Mouse (Mus musculus) heart, postnatal 4 days (tissue): ENCODE data around the gene Trmo. TPM values are rescaled to one million over a fixed set of nuclear protein-coding genes. Genes with fewer than 3 reads are reported as not detected.

ENCODE experiments used
- DNase-seq: peaks from one replicate; pipeline ENCODE4 v3.0.0; 2021
- total RNA-seq, 2 experiments: library from RNA; stranded (reverse); gene quantifications; 2 replicates each; pipeline ENCODE4 v1.2.3; 2021

Trmo gene
- total RNA-seq, 2 experiments from 2014 or later: 3.8 to 5.4 TPM

DNA sequence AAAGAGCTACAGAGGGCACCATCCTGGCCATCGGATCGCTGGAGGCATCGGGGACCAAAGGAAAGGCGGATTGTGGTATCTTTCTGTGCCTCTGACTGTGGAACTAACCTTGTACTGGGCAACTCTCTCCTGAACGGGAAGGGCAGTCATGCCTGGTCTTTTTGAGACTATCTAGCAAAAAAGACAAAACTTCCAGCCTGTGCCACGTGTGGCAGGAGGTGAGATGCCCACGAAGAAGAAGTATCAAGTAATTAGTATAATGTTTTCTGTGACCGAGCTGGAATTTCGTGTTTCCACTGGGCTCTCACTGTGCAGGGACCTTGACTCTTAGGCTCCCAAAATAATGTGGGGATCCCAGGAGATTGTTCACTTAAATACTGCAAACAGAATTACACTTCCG is 50.2 kb downstream of the Trmo start:
- DNase-seq: no peak

GRCm38 (mm10) chr4:46337990-46338389 is 51.2 kb downstream of the Trmo start:
- DNase-seq: no peak

- no peak for DNase-seq
Measured at GRCm38 (mm10) chr4:46335846-46336245, 53.4 kb downstream of the Trmo start.

DNA sequence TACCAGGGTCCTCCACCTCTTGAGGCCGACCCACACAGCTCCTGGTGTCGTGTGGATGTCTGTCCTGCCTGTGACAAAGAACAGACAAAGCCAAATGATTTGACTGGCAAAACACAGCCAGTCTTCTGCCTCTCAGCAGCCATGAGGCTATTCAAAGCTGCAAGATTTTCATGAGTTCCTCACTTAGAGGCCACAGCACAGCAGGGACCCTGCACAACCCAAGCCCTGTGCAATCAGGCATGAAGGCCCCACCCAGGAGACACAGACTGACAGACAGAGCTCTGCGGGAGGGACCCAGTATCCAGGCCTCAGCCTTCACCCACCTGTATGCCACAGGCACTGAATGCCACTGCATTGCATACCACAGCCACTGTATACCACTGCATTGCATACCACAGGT is 60.3 kb downstream of the Trmo start:
- DNase-seq: no peak

Other genes with a start within 250 kb of the Trmo start
- gene Xpa, start 193.1 kb downstream of the Trmo start, total RNA-seq: 10 to 100 TPM; 10.2 to 11.9 TPM
- under 1 TPM in 1 of 2 experiments, not detected in 1; 0.14 TPM for gene Foxe1, start 45.8 kb downstream of the Trmo start, total RNA-seq
- under 1 TPM in 1 of 2 experiments, not detected in 1; 0.36 TPM for gene Hemgn, start 24.1 kb upstream of the Trmo start, total RNA-seq
- gene Anp32b, start 61.5 kb upstream of the Trmo start, total RNA-seq: 100 to 1,000 TPM; 121 to 122 TPM
- gene Nans, start 99.8 kb upstream of the Trmo start, total RNA-seq: 10 to 100 TPM; 42.4 to 45.0 TPM
- 1 to 10 TPM in 1 of 2 experiments, under 1 TPM in 1; 0.76 to 1.3 TPM for gene Trim14, start 146.7 kb upstream of the Trmo start, total RNA-seq
- under 1 TPM; 0.25 to 0.48 TPM for gene Coro2a, start 212.8 kb upstream of the Trmo start, total RNA-seq